Mouse (Mus musculus): Measurements from ENCODE around the gene Neurl4.

Neurl4 gene

DNA sequence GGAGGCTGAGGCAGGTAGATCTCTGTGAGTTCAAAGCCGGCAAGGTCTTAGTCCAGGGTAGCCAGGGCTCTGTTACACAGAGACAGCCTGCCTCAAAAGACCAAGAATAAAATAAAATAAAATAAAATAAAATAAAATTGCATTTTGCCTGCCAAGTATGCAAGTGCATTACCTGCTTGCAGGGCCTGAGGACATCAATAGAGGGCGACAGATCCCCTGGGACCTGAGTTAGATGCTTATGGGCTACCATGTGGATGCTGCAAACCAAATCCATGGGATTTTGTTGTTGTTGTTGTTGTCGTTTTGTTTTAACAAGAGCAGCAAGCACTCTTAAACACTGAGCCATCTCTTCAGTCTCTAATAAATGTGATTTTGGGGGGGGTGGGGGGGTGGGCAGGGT, 31.4 kb downstream of the Neurl4 start:
- no peak for DNase-seq (ENCODE audit: low read depth, low spot score)

DNA sequence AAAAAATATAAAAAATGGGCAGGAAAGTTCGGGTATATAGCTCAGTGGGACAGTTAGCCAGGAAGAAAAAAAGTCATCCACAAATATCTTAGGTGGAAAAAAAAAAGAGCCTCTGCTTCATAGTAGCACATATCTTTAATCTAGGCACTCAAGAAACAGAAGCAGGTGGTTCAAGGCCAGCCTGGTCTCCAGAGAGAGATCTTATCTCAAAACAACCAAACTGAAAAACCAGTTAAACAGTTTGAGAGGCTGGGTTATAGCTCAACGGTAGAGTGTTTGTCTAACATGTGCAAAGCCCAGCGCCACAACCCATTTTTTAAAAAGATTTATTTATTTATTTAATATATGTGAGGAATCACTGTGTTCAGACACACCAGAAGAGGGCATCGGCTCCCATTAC, 32.2 kb downstream of the Neurl4 start:
- no peak for DNase-seq (ENCODE audit: low read depth, low spot score)

DNA sequence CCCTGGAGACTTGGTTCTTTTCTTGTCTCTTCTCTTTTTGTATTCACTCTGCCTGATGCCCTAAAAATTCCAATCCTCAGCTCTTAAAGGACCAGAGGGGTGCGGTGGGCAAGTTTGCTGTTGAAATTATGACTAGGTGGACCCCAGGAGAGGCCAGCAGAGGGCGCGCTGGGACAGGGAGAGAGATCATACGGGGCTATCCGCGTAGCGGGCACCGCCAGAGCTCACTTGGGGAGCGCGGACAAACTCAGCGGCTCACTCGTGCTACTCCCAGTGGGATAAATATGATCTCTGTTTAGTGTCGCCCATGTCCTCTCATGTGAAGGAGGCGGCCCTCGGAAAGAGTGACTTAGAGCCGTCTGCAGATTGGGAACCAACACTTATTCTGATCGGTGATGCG, 33.3 kb downstream of the Neurl4 start:
- peak; percentile 92 for DNase-seq (ENCODE audit: low read depth, low spot score)

DNA sequence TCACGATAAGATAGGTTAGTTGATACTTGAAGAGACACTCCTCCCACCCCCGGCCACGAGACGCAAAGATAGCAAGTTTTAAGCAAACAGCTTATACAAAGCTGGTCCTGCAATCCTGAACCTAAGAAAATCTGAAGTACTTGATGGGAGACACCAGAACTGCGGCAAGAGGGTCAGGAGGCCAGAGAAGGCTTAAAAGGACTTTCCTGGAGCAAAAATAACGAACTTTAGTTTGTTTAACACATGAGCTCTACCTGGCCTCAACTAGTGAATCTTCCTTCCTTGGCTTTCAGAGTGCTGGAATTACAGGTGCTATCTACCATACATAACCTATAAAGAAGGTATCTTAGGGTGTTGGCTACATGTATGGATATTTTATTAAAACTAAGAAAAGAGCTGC, 33.8 kb downstream of the Neurl4 start:
- DNase-seq (ENCODE audit: low read depth, low spot score): no peak

DNA sequence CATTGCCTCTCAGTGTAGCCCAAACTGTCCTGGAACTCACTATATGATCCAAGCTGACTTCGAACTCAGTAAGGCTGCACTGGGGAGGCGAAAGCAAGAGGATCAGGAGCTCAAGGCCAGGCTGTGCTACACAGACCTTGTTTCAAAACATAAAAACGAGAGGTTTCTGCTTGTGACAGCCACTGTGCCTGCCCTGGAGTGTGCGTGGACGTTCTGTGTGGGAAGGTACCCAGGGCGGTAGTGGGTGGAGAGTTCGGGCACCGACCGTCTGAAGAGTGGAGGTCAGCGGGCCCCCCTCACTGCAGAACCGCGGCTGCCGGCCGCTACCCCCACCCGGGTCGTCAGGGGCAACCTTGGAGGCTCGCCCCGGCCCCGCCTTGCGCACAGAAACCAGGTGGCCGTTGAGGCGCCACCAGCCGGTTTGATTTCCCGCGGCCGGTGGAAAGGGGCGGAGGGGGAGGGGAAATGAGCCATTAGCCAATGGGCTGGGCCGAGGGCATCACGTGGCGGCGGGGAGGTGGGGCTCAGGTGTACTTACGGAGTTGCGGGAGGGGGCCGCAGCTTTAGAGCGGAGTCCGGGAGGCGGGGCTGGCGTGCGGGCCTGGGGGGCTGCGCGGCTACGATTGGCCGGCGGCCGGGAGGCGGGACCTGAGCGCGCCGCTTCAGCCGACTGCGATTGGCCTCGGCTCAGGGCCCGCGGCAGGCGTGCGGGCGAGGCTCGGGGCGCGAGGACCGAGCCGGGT, 34.4 kb downstream of the Neurl4 start, which contains the start of gene Ybx2:
Gene Ybx2, plus strand, starts transcription at position 660 of the 743 bp plus-strand sequence.
- peak; percentile 92 for DNase-seq (ENCODE audit: low read depth, low spot score)

DNA sequence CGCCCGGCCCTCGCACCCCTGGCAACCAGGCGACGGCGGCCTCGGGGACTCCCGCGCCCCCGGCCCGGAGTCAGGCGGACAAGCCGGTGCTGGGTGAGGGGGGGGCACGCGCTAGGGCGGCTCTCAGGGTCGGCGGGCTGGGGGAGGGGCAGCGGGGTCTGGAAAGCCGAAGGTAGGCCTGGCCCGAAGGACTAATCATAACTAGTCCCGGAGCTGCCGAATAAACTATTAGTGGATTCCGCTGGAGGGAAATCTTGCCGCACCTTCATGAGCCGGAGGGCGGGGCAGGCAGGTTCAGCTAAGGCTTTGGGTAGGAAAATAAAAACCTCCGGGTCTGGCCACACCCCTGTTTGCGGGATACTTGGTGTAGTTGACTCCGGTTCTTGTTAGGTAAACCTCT, 35.3 kb downstream of the Neurl4 start:
- no peak for DNase-seq (ENCODE audit: low read depth, low spot score)

DNA sequence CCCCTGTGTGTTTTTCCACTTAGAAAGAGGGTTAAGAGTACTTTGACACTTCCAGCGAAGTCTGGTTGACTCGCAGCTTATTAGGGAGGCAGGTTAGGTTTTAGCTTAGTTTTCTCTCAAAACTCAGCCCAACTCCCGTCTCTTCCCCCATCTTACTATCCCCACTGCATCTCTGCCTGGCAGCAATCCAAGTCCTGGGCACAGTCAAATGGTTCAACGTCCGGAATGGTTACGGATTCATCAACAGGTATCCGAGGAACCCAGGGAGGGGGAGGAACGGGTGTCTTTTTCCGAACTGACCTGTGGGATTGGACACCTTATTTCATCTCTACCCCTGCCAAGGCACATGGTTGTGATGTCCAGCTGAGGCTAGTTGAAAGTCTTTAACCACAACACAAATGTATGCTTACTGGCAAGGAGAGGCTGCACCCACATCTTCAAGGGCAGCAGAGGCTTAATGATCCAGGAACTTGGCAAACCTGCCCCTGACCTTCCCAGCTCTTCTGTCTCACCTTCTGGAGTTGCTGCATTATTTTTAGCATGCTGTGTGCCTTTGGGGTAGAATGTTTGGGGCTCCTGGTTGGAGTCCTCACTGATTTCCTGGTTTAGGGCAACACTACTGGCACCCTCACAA, 36.0 kb downstream of the Neurl4 start:
- DNase-seq (ENCODE audit: low read depth, low spot score): no peak

DNA sequence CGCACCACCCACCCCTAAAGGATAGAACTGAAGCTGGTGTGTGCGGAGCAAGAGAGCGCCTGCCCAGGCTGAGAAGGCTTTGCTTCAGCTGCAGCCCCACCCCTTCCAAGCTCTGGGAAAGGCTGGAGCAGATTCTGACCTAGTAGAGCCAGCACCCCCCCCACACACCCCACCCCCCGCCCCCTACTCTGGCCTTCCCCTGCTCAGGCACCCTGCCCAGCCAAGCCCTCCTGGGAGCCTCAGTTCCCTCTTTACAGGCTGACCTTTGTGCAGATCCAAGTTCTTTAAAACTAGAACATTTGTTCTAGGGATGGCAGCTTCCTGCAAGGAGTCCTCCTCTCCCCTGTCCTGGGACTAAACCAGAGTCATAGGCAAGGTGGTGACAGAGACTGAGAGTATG, 36.5 kb downstream of the Neurl4 start:
- no peak for DNase-seq (ENCODE audit: low read depth, low spot score)

DNA sequence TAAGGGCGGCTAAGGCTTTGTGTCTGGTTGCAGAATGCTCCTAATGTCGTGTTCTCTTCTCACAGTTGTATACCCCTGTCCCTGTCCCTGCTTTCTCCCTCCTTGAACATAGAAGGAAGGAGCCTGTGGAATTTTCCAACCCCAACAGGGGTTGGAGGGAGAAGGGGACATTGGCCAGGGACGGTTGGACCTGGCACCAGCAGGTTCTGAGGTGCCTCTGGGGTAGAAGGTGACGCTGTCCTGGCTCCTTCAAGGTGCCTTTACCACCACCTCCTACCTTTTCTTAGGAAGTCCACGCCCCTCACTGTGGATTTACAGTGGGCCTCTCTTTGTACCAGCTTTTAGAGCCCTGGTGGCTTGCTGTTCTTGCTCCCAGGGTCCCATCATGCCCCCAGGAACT, 37.0 kb downstream of the Neurl4 start:
- no peak for DNase-seq (ENCODE audit: low read depth, low spot score)

DNA sequence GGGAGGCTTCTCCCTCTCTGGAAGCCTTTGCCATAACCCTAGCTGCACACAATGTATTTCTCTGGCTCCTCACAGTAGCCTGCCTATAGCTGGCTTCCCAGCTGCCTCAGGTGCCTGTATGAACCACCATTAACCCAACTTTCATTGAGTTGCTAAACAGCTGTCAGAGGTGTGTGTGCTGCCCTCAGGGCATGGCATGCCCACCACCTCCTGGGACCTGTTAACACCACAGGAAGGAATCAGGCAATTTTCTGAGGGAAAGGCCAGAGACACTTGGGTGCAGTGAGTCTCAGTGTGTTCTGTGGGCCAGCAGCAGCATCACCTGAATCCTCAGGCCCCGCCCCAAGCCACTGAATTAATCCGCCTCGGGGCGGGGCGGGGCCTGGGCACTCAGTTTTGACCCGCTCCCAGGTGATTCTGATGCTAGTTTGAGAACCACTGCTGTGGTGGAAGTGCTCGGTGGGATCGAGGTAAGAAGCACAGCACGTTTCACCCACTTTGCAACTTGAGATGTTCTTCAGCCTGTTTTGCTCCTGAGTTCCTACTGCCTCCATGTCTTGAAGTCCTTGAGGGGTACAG, 37.6 kb downstream of the Neurl4 start:
- DNase-seq (ENCODE audit: low read depth, low spot score): no peak

DNA sequence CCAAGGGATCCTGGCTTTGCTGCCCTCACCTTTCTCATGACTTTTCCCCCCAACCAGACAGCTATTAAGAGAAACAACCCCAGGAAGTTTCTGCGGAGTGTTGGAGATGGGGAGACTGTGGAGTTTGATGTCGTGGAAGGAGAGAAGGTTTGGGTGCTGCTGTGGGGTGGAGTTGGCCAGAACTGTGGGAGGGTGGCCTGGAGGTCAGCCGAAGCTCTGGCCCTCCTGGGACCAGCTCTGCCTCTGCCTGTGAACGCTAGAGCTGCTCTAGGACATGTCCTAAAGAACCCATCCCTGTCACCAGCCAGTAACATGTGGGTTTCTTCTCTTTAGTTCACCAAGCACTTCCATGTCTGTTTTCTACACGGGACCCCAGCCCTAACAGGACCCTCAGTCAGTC, 38.3 kb downstream of the Neurl4 start:
- DNase-seq (ENCODE audit: low read depth, low spot score): no peak

DNA sequence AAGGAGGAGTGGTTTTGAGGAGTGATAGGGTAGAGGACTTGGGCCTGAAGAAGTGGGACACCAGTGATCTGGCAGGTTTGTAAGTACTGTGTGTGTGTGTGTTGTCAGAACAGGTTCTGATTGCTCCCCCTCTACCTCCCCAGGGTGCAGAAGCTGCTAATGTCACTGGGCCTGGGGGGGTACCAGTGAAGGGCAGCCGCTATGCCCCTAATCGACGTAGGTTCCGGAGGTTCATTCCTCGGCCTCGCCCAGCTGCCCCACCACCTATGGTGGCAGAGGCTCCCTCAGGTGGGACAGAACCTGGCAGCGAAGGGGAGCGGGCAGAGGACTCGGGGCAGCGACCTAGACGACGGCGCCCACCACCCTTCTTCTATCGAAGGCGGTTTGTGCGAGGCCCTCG, 38.9 kb downstream of the Neurl4 start:
- no peak for DNase-seq (ENCODE audit: low read depth, low spot score)

DNA sequence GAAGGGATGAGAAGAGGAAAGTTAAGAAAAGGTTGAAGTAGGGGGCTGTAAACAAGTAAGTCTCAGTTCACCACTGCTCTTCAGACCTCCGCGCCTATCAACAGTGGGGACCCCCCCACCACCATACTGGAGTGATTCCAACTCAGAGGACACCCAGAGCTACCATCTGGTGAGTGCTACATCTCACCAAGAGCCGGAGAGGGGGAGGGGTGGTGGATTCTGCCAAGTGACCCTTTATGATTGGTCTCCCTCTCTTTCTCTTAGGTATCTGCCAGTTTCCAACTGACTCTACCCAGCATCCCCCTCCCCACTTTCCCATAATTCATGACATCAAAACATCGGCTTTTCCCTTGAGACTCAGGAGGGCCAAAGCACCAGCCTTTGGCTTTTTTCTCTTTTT, 40.1 kb downstream of the Neurl4 start:
- no peak for DNase-seq (ENCODE audit: low read depth, low spot score)

DNA sequence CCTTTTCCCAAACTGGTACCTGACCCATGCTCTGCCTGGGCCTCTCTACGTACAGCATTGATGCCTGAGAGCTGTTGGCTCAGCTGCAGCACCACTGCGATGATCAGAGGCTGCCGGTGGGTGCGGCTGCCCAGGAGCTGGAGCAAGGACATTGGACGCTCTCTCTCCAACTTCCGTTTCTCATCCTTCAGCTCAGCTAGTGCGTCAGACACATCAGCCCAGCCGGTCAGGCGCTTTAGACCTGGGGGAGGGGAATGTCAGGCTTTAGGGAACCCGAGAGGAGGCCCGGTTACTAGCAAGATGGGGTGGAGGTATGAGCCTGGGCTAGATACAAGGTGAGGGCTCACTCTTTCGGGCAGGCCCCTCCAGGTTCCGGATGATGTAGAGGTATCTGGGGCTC, 44.3 kb downstream of the Neurl4 start:
- DNase-seq (ENCODE audit: low read depth, low spot score): no peak

DNA sequence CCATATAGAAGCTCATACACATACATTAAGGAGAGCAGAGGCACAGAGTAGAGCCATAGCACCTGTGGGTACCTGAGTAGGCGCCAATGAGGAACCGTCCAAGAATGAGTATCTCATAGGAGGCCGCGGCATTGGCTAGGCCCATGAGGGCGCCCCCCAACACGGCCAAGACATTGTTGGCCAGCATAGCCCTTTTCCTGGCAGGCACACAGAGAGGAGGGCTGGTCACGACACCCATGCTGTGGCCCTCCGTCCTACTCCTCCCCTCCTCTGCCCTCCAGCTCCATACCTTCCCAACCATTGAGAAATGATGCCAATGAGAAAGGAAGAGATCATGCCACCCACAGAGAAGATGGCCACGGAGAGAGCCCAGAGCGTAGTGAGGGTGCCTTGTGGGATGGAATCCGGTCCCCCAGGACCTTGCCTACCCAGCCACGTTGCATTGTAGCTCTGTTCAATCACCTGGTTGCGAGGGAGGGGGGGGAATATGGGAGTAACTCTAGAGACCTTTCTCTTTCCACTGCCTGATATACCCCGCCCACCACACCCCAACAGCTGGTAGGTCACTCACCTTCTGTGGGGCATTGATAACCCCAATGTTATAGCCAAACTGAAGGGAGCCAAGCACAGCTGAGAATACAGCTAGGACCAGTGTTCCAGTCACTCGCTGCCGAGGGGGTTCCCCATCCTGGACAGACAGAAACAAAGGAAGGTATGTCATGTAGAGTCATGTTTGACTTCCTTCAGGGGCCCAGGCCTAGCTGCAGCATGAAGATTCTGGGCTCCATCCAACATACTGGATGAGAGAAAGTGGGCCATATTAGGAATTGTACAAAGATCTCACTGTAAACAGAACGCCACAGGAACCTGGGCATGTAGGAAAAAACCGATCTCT, 45.4 kb downstream of the Neurl4 start:
- DNase-seq (ENCODE audit: low read depth, low spot score): no peak

DNA sequence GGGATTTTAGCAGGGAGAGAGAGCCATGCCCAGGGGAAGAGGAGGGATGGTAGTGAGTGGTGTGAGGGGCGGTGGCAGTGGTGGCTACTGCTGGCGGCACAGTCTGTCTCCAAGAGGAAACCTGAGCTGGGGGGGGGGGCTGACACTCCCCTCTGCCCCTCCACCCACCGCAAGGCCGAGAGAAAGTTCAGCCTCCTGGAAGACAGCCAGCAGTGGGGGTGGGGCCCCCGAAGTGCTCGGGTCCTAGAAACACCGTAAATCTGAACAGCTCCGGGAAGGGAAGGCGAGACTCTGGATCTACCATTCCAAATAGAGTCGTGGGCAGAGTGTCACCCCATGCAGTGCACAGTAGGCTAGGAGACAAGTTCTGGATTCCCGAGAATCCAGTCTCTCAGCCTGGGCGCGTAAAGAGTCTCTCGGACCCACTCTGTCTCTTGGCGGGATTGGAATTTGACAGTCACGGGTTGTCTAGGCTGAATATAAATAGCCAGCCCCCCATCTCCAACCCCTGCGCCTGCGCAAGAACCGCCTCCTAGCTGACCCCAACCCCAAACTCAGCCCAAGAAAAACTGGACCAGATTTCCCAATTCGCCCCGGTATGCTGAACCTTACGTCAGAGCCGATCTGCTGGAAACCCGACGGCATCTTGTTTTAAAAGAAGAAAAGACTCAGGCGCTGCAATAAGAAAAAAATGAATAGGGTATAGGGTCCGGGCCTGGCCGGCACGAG, 46.6 kb downstream of the Neurl4 start:
- DNase-seq (ENCODE audit: low read depth, low spot score): peak; percentile 65

DNA sequence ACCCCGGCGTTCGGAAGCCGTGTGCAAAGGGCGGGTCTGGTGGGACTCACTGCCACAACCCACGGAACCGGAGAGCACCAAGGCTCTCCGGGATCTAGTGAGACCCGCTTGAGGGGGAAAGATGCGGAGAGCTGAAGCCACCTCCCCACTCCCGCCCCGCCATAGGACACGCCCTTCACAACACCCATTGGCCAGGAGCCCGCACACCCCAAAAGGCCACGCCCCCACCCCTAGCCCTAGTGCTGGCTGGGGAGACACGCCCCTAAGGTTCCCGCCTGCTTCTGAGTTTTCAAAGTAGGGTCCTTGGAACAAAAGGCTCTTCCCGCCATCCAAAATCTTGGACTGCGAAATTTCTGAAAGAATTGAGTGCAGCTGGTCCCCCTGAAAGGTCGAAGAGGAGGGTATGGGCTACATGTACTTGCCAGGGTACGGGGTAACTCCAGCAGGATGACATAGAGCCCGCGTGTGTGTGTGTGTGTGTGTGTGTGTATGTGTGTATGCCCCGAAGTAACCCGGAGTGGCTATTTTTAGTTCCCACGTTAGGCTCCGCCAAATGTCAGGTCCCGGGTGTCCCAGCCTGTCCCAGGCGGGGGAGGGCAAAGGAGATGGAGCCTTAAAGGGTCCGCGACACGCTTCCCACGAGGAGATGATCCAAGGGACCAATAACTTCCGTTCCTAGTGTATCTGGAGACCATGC, 47.3 kb downstream of the Neurl4 start, which contains the start of gene Slc2a4:
Gene Slc2a4, minus strand, starts transcription at position 123 of the 697 bp plus-strand sequence.
- DNase-seq (ENCODE audit: low read depth, low spot score): peak; percentile 96

DNA sequence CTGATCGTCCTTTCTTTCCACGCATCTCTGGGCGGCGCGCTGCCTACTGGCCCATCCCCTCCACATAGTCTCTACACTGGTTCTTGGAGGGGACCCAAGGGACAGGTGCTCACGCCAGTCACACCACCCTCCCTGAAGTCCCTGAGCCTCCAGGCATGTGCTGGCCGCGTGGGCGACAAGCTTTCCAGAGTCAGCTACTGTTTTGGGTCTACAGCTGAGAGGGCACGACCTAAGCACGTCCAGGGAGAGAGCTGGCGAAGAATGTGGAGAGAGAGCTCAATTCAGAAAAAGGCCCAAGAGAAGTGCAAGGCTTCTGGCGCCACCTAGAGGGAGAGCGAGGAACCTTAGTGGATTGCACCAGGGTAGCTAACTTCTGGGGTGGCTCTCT, 47.9 kb downstream of the Neurl4 start:
- DNase-seq (ENCODE audit: low read depth, low spot score): peak; percentile 94

DNA sequence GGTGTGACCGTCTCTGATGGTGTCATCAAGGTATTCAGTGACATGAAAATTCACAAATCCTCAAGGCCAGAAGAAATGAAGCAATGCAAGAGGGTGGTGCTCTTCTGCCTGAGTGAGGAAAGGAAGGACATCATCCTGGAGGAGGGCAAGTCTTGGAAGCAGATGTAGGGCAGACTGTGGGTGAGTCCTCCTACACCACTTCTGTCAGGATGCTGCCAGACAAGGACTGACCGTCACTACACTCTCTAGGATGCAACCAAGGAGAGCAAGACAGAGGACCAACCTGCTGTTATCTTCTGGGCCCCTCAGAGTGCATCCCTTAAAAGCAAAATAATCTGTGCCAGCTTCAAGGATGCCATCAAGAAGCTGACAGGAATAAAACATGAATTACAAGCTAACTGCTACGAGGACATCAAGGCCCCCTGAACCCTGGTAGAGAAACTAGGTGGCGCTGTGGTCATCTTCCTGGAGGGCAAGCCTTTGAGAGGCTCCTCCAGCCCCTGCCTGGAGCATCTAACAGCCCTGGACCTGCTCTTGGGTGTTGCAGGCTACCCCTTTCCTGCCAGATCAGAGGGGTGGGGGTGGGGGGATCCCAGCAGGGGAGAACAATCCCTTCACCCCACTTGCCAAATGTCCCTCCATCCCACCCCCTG, 50.1 kb downstream of the Neurl4 start:
- DNase-seq (ENCODE audit: low read depth, low spot score): no peak

DNA sequence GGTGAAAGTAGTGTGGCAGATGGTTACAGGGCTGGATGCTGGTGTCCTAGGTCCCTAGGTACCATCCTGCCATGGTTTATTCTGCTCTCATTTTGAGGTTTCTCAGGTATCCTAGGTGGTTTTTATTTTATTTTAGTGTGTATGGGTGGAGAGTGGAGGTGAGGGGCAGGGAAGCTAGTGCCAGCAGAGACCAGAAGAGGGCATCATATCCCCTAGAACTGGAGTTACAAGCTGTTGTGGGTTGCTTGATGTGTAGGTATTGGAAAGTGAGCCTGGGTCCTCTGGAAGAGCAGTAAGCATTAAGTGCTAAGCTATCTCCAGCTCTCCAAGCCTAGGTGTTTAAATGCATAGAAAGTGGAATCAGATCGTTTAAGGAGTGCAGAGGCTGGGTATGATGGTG, 51.4 kb downstream of the Neurl4 start:
- no peak for DNase-seq (ENCODE audit: low read depth, low spot score)

All from forelimb bud, embryonic 11.5 days (tissue).